Mouse (Mus musculus) midbrain, embryonic 10.5 days (tissue): ENCODE results near the gene Fzr1. TPM values are rescaled to one million over a fixed set of nuclear protein-coding genes. Genes with fewer than 3 reads are reported as not detected.

ENCODE experiments used
- microRNA-seq: library from miRNA; unstranded; fragments of <30 nt; microRNA quantifications from one replicate; pipeline ENCODE4, GENCODE M21; 2017
- polyA plus RNA-seq: library from polyadenylated mRNA; unstranded; fragments of >200 nt; fragmentation: Nextera tagmentation; extraction: Ambion mirVana; gene quantifications from 2 replicates; pipeline ENCODE4 v1.2.1, GENCODE M21; 2016

Gene Fzr1
- polyA plus RNA-seq, 1 experiment from 2014 or later: 138 TPM

Small RNA genes within 50 kb of the gene (microRNA-seq; reads per million reads assigned to microRNA genes)
- gene Mir1191b: not detected
- not detected for gene Mir6913

Other genes starting within 250 kb of the Fzr1 start
- 7.8 and 9.8 TPM in 2 replicates for gene Zbtb7a, start 243.3 kb downstream of the Fzr1 start, polyA plus RNA-seq
- gene Pias4, start 210.6 kb downstream of the Fzr1 start, polyA plus RNA-seq: 61.4 and 68.5 TPM in 2 replicates
- 528 and 571 TPM in 2 replicates for gene Eef2, start 201.9 kb downstream of the Fzr1 start, polyA plus RNA-seq
- gene Dapk3, start 195.5 kb downstream of the Fzr1 start, polyA plus RNA-seq: 52.7 and 53.3 TPM in 2 replicates
- gene 4930442H23Rik, start 194.7 kb downstream of the Fzr1 start, polyA plus RNA-seq: 0.09 TPM in 1 of 2 replicates, not detected in the other
- not detected in 2 replicates for gene Nmrk2, start 176.5 kb downstream of the Fzr1 start, polyA plus RNA-seq
- 8.7 and 17.1 TPM in 2 replicates for gene Atcay, start 147.7 kb downstream of the Fzr1 start, polyA plus RNA-seq
- gene Zfr2, start 145.4 kb downstream of the Fzr1 start, polyA plus RNA-seq: 3.5 and 6.3 TPM in 2 replicates
- 3.7 and 4.2 TPM in 2 replicates for gene Matk, start 125.6 kb downstream of the Fzr1 start, polyA plus RNA-seq
- gene Mrpl54, start 111.6 kb downstream of the Fzr1 start, polyA plus RNA-seq: 229 and 258 TPM in 2 replicates
- gene Apba3, start 111.6 kb downstream of the Fzr1 start, polyA plus RNA-seq: 50.5 and 55.5 TPM in 2 replicates
- gene Tjp3, start 86.9 kb downstream of the Fzr1 start, polyA plus RNA-seq: 6.5 and 6.9 TPM in 2 replicates
- gene Pip5k1c, start 85.6 kb downstream of the Fzr1 start, polyA plus RNA-seq: 55.0 and 60.8 TPM in 2 replicates
- 53.5 and 53.6 TPM in 2 replicates for gene Cactin, start 57.4 kb downstream of the Fzr1 start, polyA plus RNA-seq
- 2.9 and 3.3 TPM in 2 replicates for gene Tbxa2r, start 49.8 kb downstream of the Fzr1 start, polyA plus RNA-seq
- not detected in 2 replicates for gene Gipc3, start 35.2 kb downstream of the Fzr1 start, polyA plus RNA-seq
- gene Hmg20b, start 28.0 kb downstream of the Fzr1 start, polyA plus RNA-seq: 102 and 115 TPM in 2 replicates
- gene Mfsd12, start 21.0 kb downstream of the Fzr1 start, polyA plus RNA-seq: 9.3 and 10.6 TPM in 2 replicates
- 0.38 and 0.39 TPM in 2 replicates for gene 4930404N11Rik, start 12.7 kb downstream of the Fzr1 start, polyA plus RNA-seq
- gene Dohh, start 5.9 kb upstream of the Fzr1 start, polyA plus RNA-seq: 93.4 and 98.7 TPM in 2 replicates
- gene Gm48551, start 6.0 kb upstream of the Fzr1 start, polyA plus RNA-seq: 2.9 and 3.4 TPM in 2 replicates
- gene Gm48552, start 10.5 kb upstream of the Fzr1 start, polyA plus RNA-seq: 1.7 and 2.9 TPM in 2 replicates
- gene Smim24, start 14.5 kb upstream of the Fzr1 start, polyA plus RNA-seq: 1.7 and 2.3 TPM in 2 replicates
- gene Nfic, start 77.1 kb upstream of the Fzr1 start, polyA plus RNA-seq: 8.7 and 11.7 TPM in 2 replicates
- 5.0 and 10.8 TPM in 2 replicates for gene Celf5, start 104.2 kb upstream of the Fzr1 start, polyA plus RNA-seq
- 84.5 and 87.5 TPM in 2 replicates for gene Ncln, start 117.9 kb upstream of the Fzr1 start, polyA plus RNA-seq
- 0.37 and 0.89 TPM in 2 replicates for gene S1pr4, start 121.6 kb upstream of the Fzr1 start, polyA plus RNA-seq
- gene Gna15, start 145.7 kb upstream of the Fzr1 start, polyA plus RNA-seq: 0.53 and 0.85 TPM in 2 replicates
- 70.7 and 73.7 TPM in 2 replicates for gene Gna11, start 166.7 kb upstream of the Fzr1 start, polyA plus RNA-seq
- gene Aes, start 181.0 kb upstream of the Fzr1 start, polyA plus RNA-seq: 334 and 467 TPM in 2 replicates
- gene Tle2, start 196.0 kb upstream of the Fzr1 start, polyA plus RNA-seq: 9.7 and 13.5 TPM in 2 replicates
- 6.0 and 8.8 TPM in 2 replicates for gene Tle6, start 222.6 kb upstream of the Fzr1 start, polyA plus RNA-seq
- 1.4 and 2.0 TPM in 2 replicates for gene BC025920, start 227.8 kb upstream of the Fzr1 start, polyA plus RNA-seq
- gene Sirt6, start 249.3 kb upstream of the Fzr1 start, polyA plus RNA-seq: 49.3 and 58.7 TPM in 2 replicates